ENCODE assay signal across 8 mouse cellular contexts in the genomic region with DNA sequence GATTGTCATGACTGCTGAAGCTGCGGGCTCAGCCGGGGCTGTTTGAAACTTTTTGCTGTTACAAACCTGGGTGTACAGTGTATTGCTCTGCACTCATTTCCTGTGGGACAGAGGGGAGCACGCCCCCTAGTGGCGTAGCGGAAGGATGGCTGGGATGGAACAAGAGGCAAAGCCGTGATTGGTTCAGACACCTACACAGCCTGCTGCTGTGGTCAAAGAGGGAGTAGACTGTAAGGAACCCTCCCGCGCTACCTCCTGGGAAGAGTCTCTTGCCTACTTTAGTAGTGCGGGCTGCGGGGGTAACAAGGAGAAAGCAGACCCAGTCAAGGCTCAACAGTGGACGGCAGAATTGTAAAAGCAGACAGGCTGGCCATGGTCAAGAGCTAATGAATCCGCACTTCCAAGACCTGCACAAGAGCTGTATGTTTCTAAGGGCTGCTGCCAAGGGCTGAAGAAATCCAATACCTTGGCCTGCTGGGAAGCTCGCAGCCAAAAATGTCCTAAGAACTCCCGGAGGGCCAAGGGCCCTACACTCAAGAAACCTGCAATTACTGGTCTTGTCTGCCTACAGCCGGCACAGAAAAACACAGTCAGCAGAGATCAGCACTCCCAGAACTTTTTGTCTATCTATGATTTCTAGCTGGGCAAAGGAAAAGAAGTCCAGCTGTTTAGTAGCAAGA. TPM values are rescaled to one million over a fixed set of nuclear protein-coding genes. Genes with fewer than 3 reads are reported as not detected.
DNase-seq lines count a peak whose midpoint lies in the region; ATAC-seq and TF ChIP-seq lines count a peak whose summit lies in the region.

No protein-coding gene starts in this region.

- H3K27ac ChIP-seq in embryonic facial prominence, embryonic 13.5 days, result peak overlapping the region; percentile 77
- H3K27ac ChIP-seq in limb, embryonic 15.5 days, result peak overlapping the region; percentile 83
- H3K27ac ChIP-seq in midbrain, postnatal 0 days (ENCODE audit: low read depth, low read length), result no peak overlapping the region

- ATAC-seq in embryonic facial prominence, embryonic 13.5 days (ENCODE audit: insufficient number of reproducible peaks, insufficient read depth, low FRiP score, low TSS enrichment, low read depth), result peak; percentile 49
- ATAC-seq in limb, embryonic 15.5 days (ENCODE audit: insufficient number of reproducible peaks, low FRiP score, low TSS enrichment, low read depth), result peak; percentile 69
- ATAC-seq in midbrain, postnatal 0 days (ENCODE audit: low FRiP score), result peak; percentile 5; the same call in 1 of the 2 replicates

- peak; percentile 88 for TF ChIP-seq CTCF in midbrain, postnatal 0 days (IDR thresholded peaks at IDR 0.05)

- H3K36me3 ChIP-seq in embryonic facial prominence, embryonic 13.5 days, result peaks cover 21% of the 10 kb centered on the region
- H3K36me3 ChIP-seq in limb, embryonic 15.5 days, result peaks cover 24% of the 10 kb centered on the region
- no peaks in the 10 kb centered on the region for H3K36me3 ChIP-seq in midbrain, postnatal 0 days (ENCODE audit: insufficient read depth, low read length)

- DNase-seq in 416B (ENCODE audit: low read depth), result peak; percentile 94
- DNase-seq in adrenal gland, postnatal 25 days, result peak; percentile 81
- peak; percentile 76 for DNase-seq in heart, adult 8-10 months (ENCODE audit: low spot score)
- DNase-seq in kidney, adult 8-10 months, result peak; percentile 74 to 75
- DNase-seq in midbrain, postnatal 0 days (ENCODE audit: low spot score), result peak; percentile 78
- DNase-seq in spleen, postnatal 14 days (ENCODE audit: low spot score in 2 of 2), result peak; percentile 60 to 74

- peak overlapping the region; percentile 80 for H3K9ac ChIP-seq in embryonic facial prominence, embryonic 13.5 days
- H3K9ac ChIP-seq in limb, embryonic 15.5 days, result 0 out of 2 replicates have a peak overlapping the region, but pooled peaks have one; percentile 56
- peak overlapping the region; percentile 44; the same call in 1 of the 2 replicates for H3K9ac ChIP-seq in midbrain, postnatal 0 days (replicated peaks; ENCODE audit: low read length, poor library complexity, severe bottlenecking)

- peaks cover 11% of the 10 kb centered on the region for H3K4me1 ChIP-seq in embryonic facial prominence, embryonic 13.5 days
- H3K4me1 ChIP-seq in limb, embryonic 15.5 days, result peaks cover 16% of the 10 kb centered on the region
- no peaks in the 10 kb centered on the region; the same call in 1 of the 2 replicates for H3K4me1 ChIP-seq in midbrain, postnatal 0 days (ENCODE audit: insufficient read depth, low read length)

- no peaks in the 10 kb centered on the region for H3K27me3 ChIP-seq in embryonic facial prominence, embryonic 13.5 days
- no peaks in the 10 kb centered on the region for H3K27me3 ChIP-seq in limb, embryonic 15.5 days
- H3K27me3 ChIP-seq in midbrain, postnatal 0 days (ENCODE audit: insufficient read depth, low read length), result no peaks in the 10 kb centered on the region

- no peaks in the 10 kb centered on the region for H3K9me3 ChIP-seq in embryonic facial prominence, embryonic 13.5 days
- no peaks in the 10 kb centered on the region for H3K9me3 ChIP-seq in limb, embryonic 15.5 days
- H3K9me3 ChIP-seq in midbrain, postnatal 0 days (ENCODE audit: low read length), result no peaks in the 10 kb centered on the region

- 3% methylated on average over 15 of the region's 15 CpGs for WGBS in embryonic facial prominence, embryonic 13.5 days
- WGBS in limb, embryonic 15.5 days, result 3% methylated on average over 15 of the region's 15 CpGs
- WGBS in midbrain, postnatal 0 days, result 6% methylated on average over 15 of the region's 15 CpGs

- peak overlapping the region; percentile 83 for H3K4me2 ChIP-seq in embryonic facial prominence, embryonic 13.5 days
- peak overlapping the region; percentile 76 for H3K4me2 ChIP-seq in limb, embryonic 15.5 days
- peak overlapping the region; percentile 83 for H3K4me2 ChIP-seq in midbrain, postnatal 0 days (ENCODE audit: low read depth, low read length, poor library complexity, severe bottlenecking)

- H3K4me3 ChIP-seq in embryonic facial prominence, embryonic 13.5 days, result peak overlapping the region; percentile 65
- peak overlapping the region; percentile 63 for H3K4me3 ChIP-seq in limb, embryonic 15.5 days
- H3K4me3 ChIP-seq in midbrain, postnatal 0 days (ENCODE audit: low read depth, low read length), result peak overlapping the region; percentile 51; the same call in 1 of the 2 replicates

RNA-seq across cellular contexts. Expression of a gene that starts 1.3 kb away (rescaled TPM):
- total RNA-seq in adrenal gland, postnatal 25 days (2021), result 30.2 and 35.6 TPM in 2 replicates
- polyA plus RNA-seq in embryonic facial prominence, embryonic 13.5 days (2015; fragmentation: Nextera tagmentation; extraction: Ambion mirVana), result 17.0 and 20.3 TPM in 2 replicates
- total RNA-seq in heart, adult 8-10 months (2022), result 10 to 100 TPM in 2 of 4 experiments, 1 to 10 TPM in 2; 7.8 to 11.6 (median 10.1) TPM
- polyA plus RNA-seq in limb, embryonic 15.5 days (2015; fragmentation: Nextera tagmentation; extraction: Ambion mirVana), result 25.1 and 29.2 TPM in 2 replicates
- total RNA-seq in midbrain, postnatal 0 days (2014; rRNA removed), result 5.8 and 7.1 TPM in 2 replicates
- polyA plus RNA-seq in midbrain, postnatal 0 days (2015; fragmentation: Nextera tagmentation; extraction: Ambion mirVana), result 6.1 and 6.2 TPM in 2 replicates

RNA-seq across cellular contexts. Expression of a gene that starts 21.1 kb away (rescaled TPM):
- 37.8 and 42.6 TPM in 2 replicates for total RNA-seq in adrenal gland, postnatal 25 days (2021)
- 31.2 and 38.1 TPM in 2 replicates for polyA plus RNA-seq in embryonic facial prominence, embryonic 13.5 days (2015; fragmentation: Nextera tagmentation; extraction: Ambion mirVana)
- total RNA-seq in heart, adult 8-10 months (2022), result 10 to 100 TPM; 12.5 to 16.6 (median 14.6) TPM
- polyA plus RNA-seq in limb, embryonic 15.5 days (2015; fragmentation: Nextera tagmentation; extraction: Ambion mirVana), result 34.4 and 39.3 TPM in 2 replicates
- total RNA-seq in midbrain, postnatal 0 days (2014; rRNA removed), result 39.0 and 46.7 TPM in 2 replicates
- polyA plus RNA-seq in midbrain, postnatal 0 days (2015; fragmentation: Nextera tagmentation; extraction: Ambion mirVana), result 40.1 and 45.9 TPM in 2 replicates

RNA-seq across cellular contexts. Expression of a gene that starts 32.4 kb away (rescaled TPM):
- total RNA-seq in adrenal gland, postnatal 25 days (2021), result 10.8 and 14.5 TPM in 2 replicates
- 1.7 and 2.9 TPM in 2 replicates for polyA plus RNA-seq in embryonic facial prominence, embryonic 13.5 days (2015; fragmentation: Nextera tagmentation; extraction: Ambion mirVana)
- 10 to 100 TPM; 18.1 to 22.8 (median 20.4) TPM for total RNA-seq in heart, adult 8-10 months (2022)
- polyA plus RNA-seq in limb, embryonic 15.5 days (2015; fragmentation: Nextera tagmentation; extraction: Ambion mirVana), result 3.6 and 3.8 TPM in 2 replicates
- 22.4 and 23.4 TPM in 2 replicates for total RNA-seq in midbrain, postnatal 0 days (2014; rRNA removed)
- polyA plus RNA-seq in midbrain, postnatal 0 days (2015; fragmentation: Nextera tagmentation; extraction: Ambion mirVana), result 8.1 and 9.3 TPM in 2 replicates

RNA-seq across cellular contexts. Expression of a gene that starts 50.7 kb away (rescaled TPM):
- 30.8 and 31.5 TPM in 2 replicates for total RNA-seq in adrenal gland, postnatal 25 days (2021)
- 16.7 and 17.9 TPM in 2 replicates for polyA plus RNA-seq in embryonic facial prominence, embryonic 13.5 days (2015; fragmentation: Nextera tagmentation; extraction: Ambion mirVana)
- 10 to 100 TPM; 13.8 to 16.8 (median 14.5) TPM for total RNA-seq in heart, adult 8-10 months (2022)
- 21.3 and 21.9 TPM in 2 replicates for polyA plus RNA-seq in limb, embryonic 15.5 days (2015; fragmentation: Nextera tagmentation; extraction: Ambion mirVana)
- 8.2 and 12.5 TPM in 2 replicates for total RNA-seq in midbrain, postnatal 0 days (2014; rRNA removed)
- polyA plus RNA-seq in midbrain, postnatal 0 days (2015; fragmentation: Nextera tagmentation; extraction: Ambion mirVana), result 7.3 and 9.1 TPM in 2 replicates

Comparison
In these comparisons a context has a peak if more than half of its experiments do, and no peak if none do; other contexts are left out.
1. ATAC-seq: peak in every context shown above with its lines; median percentile 69 in limb, embryonic 15.5 days; 49 in embryonic facial prominence, embryonic 13.5 days; 5 in midbrain, postnatal 0 days.